Mouse (Mus musculus): ENCODE measurements around the gene Abcc10.

- TF ChIP-seq EP300 (IDR thresholded peaks at IDR 0.05; ENCODE audit: low read depth) = no peak
- no peak for TF ChIP-seq CTCF (IDR thresholded peaks at IDR 0.05; ENCODE audit: low read depth)
Observed at GRCm38 (mm10) chr17:46327413-46327905, 693 bp downstream of the Abcc10 start.

All from liver, embryonic 14.5 days (tissue).